Mouse (Mus musculus) midbrain, embryonic 11.5 days (tissue): Measurements from ENCODE around the gene Igf2bp2. TPM values are rescaled to one million over a fixed set of nuclear protein-coding genes. Genes with fewer than 3 reads are reported as not detected.
A peak's percentile ranks its signal among the peaks of the same experiment; 100 is the strongest.

Source experiments
- ATAC-seq: fragments of 200-750 bp; cut with Nextera tagmentation; 2 replicates; pipeline ENCODE4 v1.8.0; 2017; ENCODE audit warnings: moderate TSS enrichment, moderate library complexity; ENCODE audit not compliant: low FRiP score
- DNase-seq: peaks from one replicate; pipeline ENCODE4 v3.0.0; 2015; ENCODE audit warnings: low spot score; ENCODE audit errors: missing footprints
- H3K27ac ChIP-seq: fragments of 300-500 bp; sonication (generic); 2 replicates; pipeline ENCODE4 v1.5.1; 2014; ENCODE audit warnings: low read depth, low read length
- H3K27me3 ChIP-seq: fragments of 300-500 bp; sonication (generic); 2 replicates; pipeline ENCODE4 v1.6.1; 2014; ENCODE audit warnings: mild to moderate bottlenecking, low read length, moderate library complexity, mixed read lengths; ENCODE audit not compliant: control insufficient read depth, insufficient read depth
- H3K36me3 ChIP-seq: fragments of 300-500 bp; sonication (generic); 2 replicates; pipeline ENCODE4 v1.6.1; 2014; ENCODE audit warnings: mild to moderate bottlenecking, low read length, moderate library complexity, mixed read lengths; ENCODE audit not compliant: control insufficient read depth, insufficient read depth
- H3K4me1 ChIP-seq: fragments of 300-500 bp; sonication (generic); 2 replicates; pipeline ENCODE4 v1.6.1; 2014; ENCODE audit warnings: low read length; ENCODE audit not compliant: control insufficient read depth, insufficient read depth
- H3K4me2 ChIP-seq: fragments of 300-500 bp; sonication (generic); 2 replicates; pipeline ENCODE4 v1.6.1; 2014; ENCODE audit warnings: mild to moderate bottlenecking, moderate library complexity
- H3K4me3 ChIP-seq: fragments of 300-500 bp; sonication (generic); 2 replicates; pipeline ENCODE4 v1.5.1; 2014; ENCODE audit warnings: low read depth, low read length
- H3K9ac ChIP-seq: fragments of 300-500 bp; sonication (generic); 2 replicates; pipeline ENCODE4 v1.6.1; 2014; ENCODE audit warnings: low read length
- H3K9me3 ChIP-seq: fragments of 300-500 bp; sonication (generic); 2 replicates; pipeline ENCODE4 v1.6.1; 2016; ENCODE audit warnings: low read length; ENCODE audit not compliant: control insufficient read depth
- WGBS: fragments of 180-500 bp; shearing (Covaris S2); extraction: QIAGEN DNeasy Blood & Tissue Kit; methylation state at CpG from one replicate; pipeline ENCODE4 v1.1.7; 2014; 5-methylcytosine and 5-hydroxymethylcytosine counted together
- polyA plus RNA-seq: library from polyadenylated mRNA; unstranded; fragments of >200 nt; fragmentation: Nextera tagmentation; extraction: Ambion mirVana; gene quantifications from 2 replicates; pipeline ENCODE4 v1.2.1, GENCODE M21; 2014

The Igf2bp2 gene
- polyA plus RNA-seq, 1 experiment from 2014 or later, result 108 TPM

GRCm38 (mm10) chr16:22071361-22071760 lies 91.7 kb downstream of the Igf2bp2 start:
- Histone ChIP-seq H3K4me1 (peaks cover 9% of the 10 kb centered on the region), H3K4me3 (no peak overlapping the region), H3K27ac (no peak overlapping the region), H3K9ac (no peak overlapping the region), H3K9me3 (no peaks in the 10 kb centered on the region), H3K27me3 (no peaks in the 10 kb centered on the region), H3K4me2 (no peak overlapping the region), H3K36me3 (peaks cover 22% of the 10 kb centered on the region)
- 81% methylated on average over 7 of the region's 7 CpGs for WGBS
- DNase-seq (no peak), ATAC-seq (no peak)

GRCm38 (mm10) chr16:22067406-22067805 lies 95.7 kb downstream of the Igf2bp2 start:
- no peaks in the 10 kb centered on the region for H3K4me1 ChIP-seq
- no peak overlapping the region for H3K9ac ChIP-seq
- H3K4me2 ChIP-seq, result no peak overlapping the region
- WGBS, result 97% methylated on average over 8 of the region's 8 CpGs
- H3K36me3 ChIP-seq, result peaks cover 30% of the 10 kb centered on the region
- H3K9me3 ChIP-seq, result no peaks in the 10 kb centered on the region
- no peak for ATAC-seq
- no peaks in the 10 kb centered on the region for H3K27me3 ChIP-seq
- DNase-seq, result no peak
- H3K27ac ChIP-seq, result no peak overlapping the region
- no peak overlapping the region for H3K4me3 ChIP-seq

GRCm38 (mm10) chr16:22065536-22065935 lies 97.6 kb downstream of the Igf2bp2 start:
- no peak overlapping the region for H3K27ac ChIP-seq
- no peak for ATAC-seq
- no peak overlapping the region for H3K4me3 ChIP-seq
- no peaks in the 10 kb centered on the region for H3K27me3 ChIP-seq
- H3K36me3 ChIP-seq, result peaks cover 31% of the 10 kb centered on the region
- no peak for DNase-seq
- H3K9ac ChIP-seq, result no peak overlapping the region
- no peaks in the 10 kb centered on the region for H3K9me3 ChIP-seq
- H3K4me2 ChIP-seq, result no peak overlapping the region
- H3K4me1 ChIP-seq, result no peaks in the 10 kb centered on the region

- Histone ChIP-seq H3K27ac (no peak overlapping the region), H3K9me3 (no peaks in the 10 kb centered on the region), H3K4me2 (no peak overlapping the region), H3K27me3 (no peaks in the 10 kb centered on the region), H3K4me1 (no peaks in the 10 kb centered on the region), H3K9ac (no peak overlapping the region), H3K36me3 (peaks cover 31% of the 10 kb centered on the region), H3K4me3 (no peak overlapping the region)
- no peak for ATAC-seq
- whole genome bisulfite sequencing, result 84% methylated on average over 4 of the region's 4 CpGs
- DNase-seq, result no peak
These were observed 100.8 kb downstream of the Igf2bp2 start for GRCm38 (mm10) chr16:22062284-22062683.

- Histone ChIP-seq H3K27ac (no peak overlapping the region), H3K4me3 (no peak overlapping the region), H3K9me3 (no peaks in the 10 kb centered on the region), H3K4me2 (no peak overlapping the region), H3K9ac (no peak overlapping the region), H3K4me1 (no peaks in the 10 kb centered on the region), H3K27me3 (no peaks in the 10 kb centered on the region), H3K36me3 (peaks cover 26% of the 10 kb centered on the region)
- WGBS, result 87% methylated on average over 14 of the region's 14 CpGs
- ATAC-seq (no peak), DNase-seq (no peak)
These were observed 101.4 kb downstream of the Igf2bp2 start for GRCm38 (mm10) chr16:22061555-22062160.

- DNase-seq, result no peak
These were observed 102.7 kb downstream of the Igf2bp2 start for GRCm38 (mm10) chr16:22060416-22060815.

GRCm38 (mm10) chr16:22058871-22059270 lies 104.2 kb downstream of the Igf2bp2 start:
- Histone ChIP-seq H3K36me3 (peaks cover 20% of the 10 kb centered on the region; the same call in 1 of the 2 replicates), H3K4me3 (no peak overlapping the region), H3K4me2 (no peak overlapping the region), H3K27ac (no peak overlapping the region), H3K4me1 (no peaks in the 10 kb centered on the region), H3K9ac (no peak overlapping the region), H3K27me3 (no peaks in the 10 kb centered on the region), H3K9me3 (no peaks in the 10 kb centered on the region)
- ATAC-seq (no peak), DNase-seq (no peak)
- 97% methylated on average over 7 of the region's 7 CpGs for WGBS

More at GRCm38 (mm10) chr16:22060416-22060815, 102.7 kb downstream of the Igf2bp2 start:
- Histone ChIP-seq H3K4me2 (no peak overlapping the region), H3K4me1 (no peaks in the 10 kb centered on the region), H3K36me3 (peaks cover 20% of the 10 kb centered on the region; the same call in 1 of the 2 replicates), H3K9ac (no peak overlapping the region), H3K27me3 (no peaks in the 10 kb centered on the region), H3K27ac (no peak overlapping the region), H3K4me3 (no peak overlapping the region), H3K9me3 (no peaks in the 10 kb centered on the region)
- 92% methylated on average over 10 of the region's 10 CpGs for WGBS
- ATAC-seq, result no peak

GRCm38 (mm10) chr16:22057498-22057897 lies 105.6 kb downstream of the Igf2bp2 start:
- H3K4me3 ChIP-seq, result no peak overlapping the region
- no peak overlapping the region for H3K4me2 ChIP-seq
- DNase-seq (no peak), ATAC-seq (0 out of 2 replicates have a peak, but pooled peaks have one; percentile 24)
- H3K27me3 ChIP-seq, result no peaks in the 10 kb centered on the region
- no peaks in the 10 kb centered on the region for H3K9me3 ChIP-seq
- H3K36me3 ChIP-seq, result peaks cover 14% of the 10 kb centered on the region; the same call in 1 of the 2 replicates
- no peak overlapping the region for H3K9ac ChIP-seq
- no peak overlapping the region for H3K27ac ChIP-seq
- 84% methylated on average over 6 of the region's 6 CpGs for WGBS
- no peaks in the 10 kb centered on the region for H3K4me1 ChIP-seq

- 95% methylated on average over 21 of the region's 21 CpGs for WGBS
These were observed 109.7 kb downstream of the Igf2bp2 start for GRCm38 (mm10) chr16:22053411-22053810.

More at GRCm38 (mm10) chr16:22053411-22053810, 109.7 kb downstream of the Igf2bp2 start:
- Histone ChIP-seq H3K9ac (no peak overlapping the region), H3K4me3 (no peak overlapping the region), H3K4me2 (no peak overlapping the region), H3K4me1 (no peaks in the 10 kb centered on the region), H3K9me3 (no peaks in the 10 kb centered on the region), H3K27me3 (no peaks in the 10 kb centered on the region), H3K36me3 (no peaks in the 10 kb centered on the region), H3K27ac (no peak overlapping the region)
- no peak for DNase-seq
- ATAC-seq, result no peak
